Mouse (Mus musculus): ENCODE measurements at regions not wholly inside any gene's neighbourhood (a gene's known extent, or its start where the extent isn't known, plus 50 kb on each side); places are given as distances from the start of the nearest gene placed in this dataset.

DNA sequence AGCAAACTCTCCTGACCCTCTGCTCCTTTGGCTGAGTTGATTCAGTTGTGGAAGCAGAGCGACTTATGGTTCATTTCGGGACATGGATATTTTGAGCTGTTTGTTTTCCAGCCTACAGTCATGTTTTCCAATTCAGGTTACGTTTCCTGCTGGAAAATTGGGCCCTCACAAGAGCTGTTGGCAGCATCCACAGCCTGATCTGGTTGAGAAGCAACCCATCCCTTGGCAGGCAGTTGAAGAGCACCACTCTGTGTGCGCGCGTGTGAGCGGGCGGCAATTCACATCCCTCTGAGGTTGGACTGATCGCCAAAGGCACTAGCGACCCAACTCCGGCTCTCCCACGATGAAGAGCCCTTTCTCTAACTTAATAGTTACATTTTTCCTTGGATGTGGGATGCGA is 457.1 kb downstream of the Tmem38b start:
- no peak for DNase-seq (ENCODE audit: low read depth)

DNA sequence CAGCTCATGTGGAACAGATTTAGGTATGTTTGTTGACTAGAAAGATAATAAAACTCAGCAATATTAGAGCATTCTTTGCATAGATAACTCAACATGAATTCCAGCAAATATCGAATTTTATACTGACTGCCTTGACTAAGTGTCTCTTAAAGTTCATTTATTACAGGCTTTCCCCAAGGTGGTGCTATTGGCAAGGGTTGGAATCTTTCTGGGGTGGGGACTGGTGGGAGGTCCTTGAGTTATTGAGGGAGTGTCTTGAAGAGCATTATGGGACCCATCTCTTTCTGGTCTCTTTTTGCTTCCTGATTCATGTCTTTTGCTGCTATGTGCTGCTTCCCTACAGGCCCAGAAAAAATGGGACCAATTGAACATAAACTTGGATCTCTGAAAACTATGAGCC is 488.0 kb downstream of the Tmem38b start:
- peak; percentile 17 for DNase-seq (ENCODE audit: low read depth)

DNA sequence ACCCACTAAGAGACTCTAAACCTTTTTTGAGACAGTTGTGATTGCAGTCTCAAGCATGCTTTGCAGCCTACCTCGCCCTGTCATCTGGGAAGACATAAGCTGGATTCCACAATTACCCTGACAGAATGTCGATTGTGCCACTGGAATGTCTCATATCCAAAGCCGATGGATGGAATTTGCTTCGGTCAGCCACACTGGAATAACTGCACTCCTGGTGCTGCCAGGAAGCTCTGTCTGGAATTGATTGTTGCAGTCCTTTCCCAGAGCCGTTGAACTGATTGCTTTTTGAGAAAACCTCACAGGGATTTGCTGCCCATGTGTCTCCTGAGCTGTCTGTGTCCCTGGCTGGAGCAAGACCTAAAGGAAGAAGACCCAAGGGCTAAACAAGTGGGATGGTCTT is 499.0 kb downstream of the Tmem38b start:
- no peak for DNase-seq (ENCODE audit: low read depth)

DNA sequence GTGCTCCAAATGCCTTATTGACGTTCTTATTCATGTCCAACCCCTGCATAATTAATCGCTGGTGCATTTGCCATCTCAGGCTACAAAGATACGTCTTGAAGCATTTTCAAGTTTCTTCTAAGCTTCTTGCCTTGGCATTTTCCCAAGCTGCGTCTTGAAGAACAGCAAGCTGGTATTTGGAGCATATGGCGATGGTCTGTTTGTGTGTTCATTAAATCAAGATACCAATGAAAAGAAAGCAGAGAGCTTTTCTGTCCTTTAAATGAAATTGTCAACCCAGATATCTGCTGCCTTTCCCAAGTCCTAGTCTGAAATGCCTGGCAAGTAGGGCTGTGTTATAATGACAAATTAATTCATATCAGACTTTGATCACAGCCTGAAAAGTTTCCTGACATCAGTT is 502.4 kb downstream of the Tmem38b start:
- no peak for DNase-seq (ENCODE audit: low read depth)

DNA sequence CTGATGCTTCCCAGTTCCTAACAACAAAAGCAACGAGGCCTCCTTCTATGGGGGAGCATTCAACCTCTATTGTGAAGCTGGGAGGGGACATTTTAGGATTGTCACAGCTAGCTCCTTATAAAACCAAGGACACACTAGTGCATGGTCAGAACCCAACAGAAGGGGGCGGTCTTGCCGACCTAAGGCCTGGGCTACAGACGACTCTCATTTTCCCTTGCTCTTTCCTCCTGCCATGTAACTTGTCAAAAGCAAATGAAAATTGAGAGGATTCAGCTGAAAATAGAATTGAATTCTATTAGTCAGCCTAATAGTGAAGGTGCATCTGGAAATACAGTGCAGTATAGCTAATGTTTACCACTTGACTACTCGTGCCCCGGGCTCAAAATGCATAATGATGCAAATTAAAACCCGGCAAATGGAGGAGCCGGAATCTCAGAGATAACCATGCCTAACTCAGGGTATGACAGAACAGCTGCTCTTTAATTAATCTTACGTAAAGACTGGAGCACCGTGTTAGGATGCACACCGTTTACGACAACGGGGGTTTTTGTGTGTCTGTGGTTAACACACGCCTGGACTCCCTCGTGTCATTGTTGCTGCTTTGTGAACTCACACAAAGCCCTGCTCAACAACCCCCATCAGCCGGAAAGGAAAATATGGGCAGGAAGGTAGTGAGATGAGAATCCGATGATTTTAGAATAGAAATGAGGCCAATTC is 503.0 kb downstream of the Tmem38b start:
- no peak for DNase-seq (ENCODE audit: low read depth)

DNA sequence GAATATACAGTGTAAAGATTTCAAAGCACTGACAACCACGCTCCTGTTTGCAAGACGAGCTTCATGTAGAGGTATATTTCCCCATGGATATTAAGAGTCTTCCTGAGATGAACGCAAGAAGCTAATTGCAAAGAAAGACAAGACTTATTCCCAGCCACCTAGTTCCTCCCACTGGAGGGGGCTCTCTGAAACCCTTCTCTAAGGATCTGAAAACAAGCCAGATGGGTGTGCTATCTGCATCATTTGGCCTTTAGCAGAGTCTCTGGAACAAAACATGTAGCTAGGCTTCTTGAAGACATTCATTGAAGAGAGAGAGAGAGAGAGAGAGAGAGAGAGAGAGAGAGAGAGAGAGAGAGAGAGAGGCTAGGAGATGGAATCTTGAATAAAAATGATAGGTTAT is 504.8 kb downstream of the Tmem38b start:
- no peak for DNase-seq (ENCODE audit: low read depth)

DNA sequence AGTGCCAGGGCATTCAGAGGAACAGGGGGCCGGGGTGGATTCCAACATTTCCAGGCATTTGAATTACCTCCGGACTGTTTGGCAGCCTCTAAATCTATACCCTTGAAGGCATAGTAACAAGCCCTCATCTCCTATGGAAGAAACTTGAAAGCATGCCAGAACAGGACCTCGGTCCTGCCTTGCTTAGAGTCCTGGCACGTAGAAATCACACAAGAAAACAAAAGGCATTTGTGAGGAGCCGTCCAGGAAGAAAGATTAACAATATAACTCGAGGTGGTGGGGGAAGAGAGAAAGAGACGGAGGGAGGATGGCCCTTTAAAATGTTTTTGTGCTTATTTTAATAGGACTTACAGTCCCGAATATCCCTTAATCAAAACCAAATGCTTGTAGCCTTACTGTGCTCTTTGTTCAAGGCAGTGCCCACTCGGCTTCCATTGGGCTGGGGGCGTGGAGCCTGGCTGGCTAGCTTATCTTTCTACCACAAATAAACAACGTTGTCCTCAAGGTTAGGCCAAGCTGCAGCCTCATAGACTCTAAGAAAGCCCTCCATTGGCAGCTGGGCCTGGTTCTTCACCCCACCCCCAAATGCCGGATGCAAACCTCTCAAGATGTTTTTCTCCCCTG is 505.9 kb downstream of the Tmem38b start:
- DNase-seq (ENCODE audit: low read depth): no peak

DNA sequence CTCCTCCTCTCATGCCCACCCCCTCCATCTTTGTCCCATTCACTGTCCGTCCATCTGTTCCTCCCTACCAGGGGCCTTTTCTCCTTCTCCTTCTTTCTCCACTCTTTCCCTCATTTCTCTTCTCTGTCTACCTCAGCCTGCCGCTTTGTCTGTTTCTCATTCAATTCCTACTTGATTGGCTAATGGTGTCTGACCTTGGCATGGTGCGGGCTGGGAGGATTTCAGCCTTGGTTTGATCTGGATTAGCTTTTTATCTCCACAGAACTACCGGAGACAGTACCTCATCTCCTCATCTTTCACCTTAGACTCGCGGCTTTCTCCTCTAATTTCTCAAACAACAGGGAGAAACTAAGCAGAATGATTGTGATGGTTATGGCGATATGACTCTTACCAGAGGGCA is 506.4 kb downstream of the Tmem38b start:
- DNase-seq (ENCODE audit: low read depth): no peak

DNA sequence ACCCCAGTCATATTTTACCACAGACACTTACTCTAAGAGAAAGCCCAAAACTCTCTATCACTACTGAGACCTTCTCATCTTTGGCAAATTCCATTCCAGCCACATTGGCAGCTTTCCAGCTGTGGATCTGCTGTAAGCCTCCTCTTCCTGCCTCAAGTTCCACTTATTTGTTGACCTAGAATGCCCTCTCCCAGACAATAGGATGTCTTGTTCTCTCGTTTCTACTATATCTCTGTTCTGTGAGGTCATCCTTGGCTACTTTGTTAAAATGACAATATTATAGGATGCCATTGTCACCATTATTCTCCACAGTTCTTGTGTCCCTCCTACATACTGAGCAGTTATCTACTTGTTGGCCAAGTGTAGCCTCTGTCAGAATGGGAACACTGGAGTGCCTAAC is 512.7 kb downstream of the Tmem38b start:
- DNase-seq (ENCODE audit: low read depth): no peak

DNA sequence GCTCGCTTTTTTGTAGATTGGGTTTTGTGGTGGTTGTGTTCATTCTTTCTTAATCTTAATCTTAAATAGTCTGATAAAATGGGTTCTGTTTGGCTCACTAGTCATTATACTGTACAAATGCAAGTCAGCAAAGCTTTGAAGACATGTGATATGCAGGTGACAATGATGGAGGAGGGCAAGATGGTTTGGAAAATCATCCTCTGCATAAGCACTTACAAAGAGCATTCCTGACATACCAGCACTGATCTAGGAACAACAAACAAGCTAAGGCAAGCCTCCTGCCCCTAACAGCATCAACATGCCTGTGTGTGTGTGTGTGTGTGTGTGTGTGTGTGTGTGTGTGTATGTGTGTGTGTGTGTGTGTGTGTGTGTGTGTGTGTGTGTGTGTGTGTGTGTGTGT is 514.3 kb downstream of the Tmem38b start:
- DNase-seq (ENCODE audit: low read depth): no peak

DNA sequence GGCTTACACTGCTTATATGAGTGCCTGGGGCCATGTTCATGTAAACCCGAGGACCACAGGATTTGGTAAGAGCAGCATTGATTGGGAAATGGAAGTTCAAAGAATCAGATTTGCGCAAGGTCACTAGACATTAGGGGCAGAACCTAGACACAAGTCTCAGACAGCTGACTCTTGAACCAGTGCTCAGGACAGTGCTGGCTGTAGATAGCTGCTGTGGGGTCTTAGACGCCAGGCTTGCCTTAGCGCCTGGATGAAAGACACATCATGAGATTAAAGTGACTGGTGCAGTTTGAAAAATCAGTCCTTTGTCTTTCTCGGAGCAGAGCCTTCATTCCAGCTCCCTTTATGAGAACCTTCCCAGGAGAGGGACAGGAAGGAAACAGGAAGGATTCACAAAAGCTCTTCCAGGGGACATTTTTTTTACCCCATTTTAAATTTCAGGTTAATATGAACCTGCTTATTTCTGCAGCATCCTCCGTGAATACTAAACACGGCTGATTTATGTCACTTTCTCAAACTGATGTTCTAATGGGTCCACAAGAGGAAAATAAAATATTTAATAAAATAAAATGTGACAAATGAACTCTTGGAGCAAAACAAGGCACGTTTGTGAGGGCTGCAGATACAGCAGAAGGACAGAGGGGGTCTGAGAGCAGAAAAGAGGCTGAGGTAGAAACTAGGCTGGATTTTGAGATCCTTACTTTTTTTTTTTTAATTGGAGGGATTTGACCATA is 528.0 kb downstream of the Tmem38b start:
- DNase-seq (ENCODE audit: low read depth): no peak

DNA sequence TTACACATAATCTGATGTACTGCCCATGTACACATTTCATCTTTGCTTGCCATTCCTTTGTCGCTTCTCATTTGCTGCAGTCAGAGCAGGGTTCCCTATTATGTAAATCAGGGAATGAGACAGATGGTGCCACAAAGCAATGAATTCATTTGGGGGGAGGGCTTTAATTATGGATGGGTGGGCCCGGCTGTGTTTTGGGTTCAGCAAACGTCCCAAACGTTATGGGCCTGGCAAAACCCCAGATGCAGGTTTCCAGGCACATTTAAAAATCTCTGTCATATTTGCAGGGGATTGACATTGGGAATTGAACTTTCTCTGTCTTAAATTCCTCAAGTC is 528.5 kb downstream of the Tmem38b start:
- DNase-seq (ENCODE audit: low read depth): no peak

DNA sequence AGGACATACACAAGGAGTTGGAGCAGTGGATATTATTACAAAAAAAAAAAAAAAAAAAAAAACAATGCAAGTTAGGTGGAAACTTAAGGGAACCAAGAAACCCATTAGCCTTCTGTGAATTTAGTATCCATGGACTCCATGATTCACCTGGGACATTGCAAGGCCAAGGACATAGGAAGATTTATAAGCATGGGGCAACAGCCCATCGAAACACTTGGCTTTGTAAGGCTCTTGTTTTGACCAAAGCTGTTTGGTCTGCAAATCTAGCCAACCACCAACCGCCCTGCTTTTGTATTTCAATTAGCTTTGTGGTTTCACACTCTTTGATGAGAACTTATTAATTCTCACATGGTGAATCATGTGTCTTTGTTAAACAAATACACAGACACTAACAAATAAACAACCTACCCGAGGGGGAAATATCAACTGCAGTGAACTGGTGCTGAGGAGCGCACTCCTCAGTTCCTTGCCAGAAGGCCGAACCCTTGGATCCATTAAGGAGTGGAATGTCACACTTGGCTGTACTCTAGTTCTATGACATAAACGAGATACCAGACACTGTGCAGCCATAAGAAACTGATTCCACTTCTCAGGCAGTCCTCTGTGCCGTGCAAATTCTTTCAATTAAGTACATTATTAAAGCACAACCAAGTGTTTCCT is 529.7 kb downstream of the Tmem38b start:
- no peak for DNase-seq (ENCODE audit: low read depth)

DNA sequence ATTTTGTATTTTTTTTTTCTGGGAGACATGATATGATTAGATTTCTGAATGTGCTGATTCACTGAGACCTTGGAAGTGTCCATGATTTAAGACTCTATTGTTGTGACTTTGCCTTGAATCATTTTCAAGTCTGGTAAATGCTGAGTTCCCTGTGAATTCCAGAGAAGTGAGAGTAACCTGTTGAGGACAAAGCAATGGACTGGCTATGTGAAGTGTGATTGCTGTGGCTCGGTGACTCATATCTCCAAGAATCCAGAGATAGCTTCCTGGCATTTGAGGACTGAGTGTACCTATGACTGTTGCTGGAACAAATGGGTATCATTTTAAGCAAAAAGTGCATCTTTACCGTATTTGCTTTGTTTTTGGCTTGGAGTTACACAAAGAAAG is 530.2 kb downstream of the Tmem38b start:
- no peak for DNase-seq (ENCODE audit: low read depth)

DNA sequence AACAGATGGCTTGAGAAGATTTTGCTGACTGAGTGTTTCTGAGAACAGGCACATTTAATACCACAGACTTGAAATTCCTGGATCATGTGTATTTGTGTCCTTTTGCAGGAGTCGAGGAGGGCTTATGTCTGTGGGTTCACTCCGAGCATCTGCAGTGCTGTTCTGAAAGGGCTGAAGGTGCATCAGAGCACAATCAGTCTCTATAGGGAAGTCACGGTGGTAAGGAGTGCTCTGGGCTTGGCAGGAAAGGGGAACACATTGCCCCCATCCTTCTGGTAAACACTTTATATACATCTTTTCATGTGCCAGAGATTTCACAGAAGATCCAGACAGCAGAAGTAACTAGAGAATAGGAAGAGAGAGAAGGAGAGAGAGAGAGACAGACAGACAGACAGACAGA is 545.1 kb downstream of the Tmem38b start:
- DNase-seq (ENCODE audit: low read depth): no peak

DNA sequence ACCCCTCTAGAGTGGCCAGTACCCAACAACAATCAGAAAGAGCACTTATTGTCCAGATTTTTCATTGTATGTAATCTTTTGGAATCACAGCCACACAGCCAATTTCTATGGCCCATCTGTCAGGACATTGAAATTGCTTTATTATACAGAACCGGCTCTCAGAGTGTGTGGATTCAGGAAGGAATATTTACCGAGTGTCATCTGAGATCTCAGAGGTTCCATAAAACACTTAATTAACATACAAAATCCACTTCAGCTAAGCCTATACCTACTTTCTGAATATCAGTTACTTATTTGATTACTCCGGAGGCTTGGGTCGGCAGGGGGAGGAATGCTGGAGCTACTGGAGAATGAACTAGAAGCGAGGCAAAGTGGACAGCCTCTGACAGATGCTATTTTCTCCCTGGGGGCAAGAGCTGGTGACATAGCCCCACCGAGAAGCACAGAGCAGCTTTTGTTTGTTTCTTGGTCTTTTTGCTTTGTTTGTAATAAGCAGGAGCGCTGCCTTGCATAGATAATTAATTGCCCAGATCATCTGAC is 545.6 kb downstream of the Tmem38b start:
- DNase-seq (ENCODE audit: low read depth): no peak

DNA sequence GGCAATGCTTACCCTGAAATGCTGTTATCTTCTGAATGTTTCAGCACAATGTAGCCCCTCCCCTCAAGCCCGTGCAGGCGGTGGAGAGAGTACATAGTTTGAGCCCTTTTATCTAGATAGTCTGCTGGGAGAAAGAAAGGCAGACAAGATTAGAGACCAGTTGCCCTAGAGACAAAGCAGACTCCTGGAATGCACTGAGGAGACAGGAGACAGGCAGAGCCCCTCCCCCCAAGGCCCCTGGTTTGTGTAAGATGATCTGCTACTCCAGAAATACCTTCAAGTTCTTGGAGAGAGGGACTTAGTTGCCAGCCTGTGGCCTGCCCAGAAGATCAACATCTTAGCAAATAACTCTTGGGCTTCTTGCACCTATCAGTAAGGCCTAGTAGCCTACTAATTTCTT is 547.8 kb downstream of the Tmem38b start:
- no peak for DNase-seq (ENCODE audit: low read depth)

DNA sequence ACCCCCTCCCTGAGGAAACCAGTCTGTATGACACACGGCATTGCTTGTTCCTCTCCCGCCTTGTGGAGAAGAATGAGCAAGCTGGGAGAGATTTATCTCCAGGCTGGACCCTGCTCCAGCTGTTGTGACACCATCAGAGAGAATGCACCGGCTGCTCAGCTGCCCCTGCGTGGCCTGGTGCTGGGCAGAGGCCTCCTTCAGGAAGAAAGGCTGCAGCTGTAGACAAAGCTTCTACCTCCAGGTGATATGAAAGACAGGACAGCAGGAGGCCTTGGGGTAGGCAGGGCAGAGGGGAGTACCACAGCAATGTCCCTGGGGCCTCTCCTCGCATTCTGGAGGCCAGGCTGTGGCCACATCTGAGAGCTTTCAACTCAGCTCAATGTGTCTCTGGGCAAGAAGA is 548.6 kb downstream of the Tmem38b start:
- no peak for DNase-seq (ENCODE audit: low read depth)

DNA sequence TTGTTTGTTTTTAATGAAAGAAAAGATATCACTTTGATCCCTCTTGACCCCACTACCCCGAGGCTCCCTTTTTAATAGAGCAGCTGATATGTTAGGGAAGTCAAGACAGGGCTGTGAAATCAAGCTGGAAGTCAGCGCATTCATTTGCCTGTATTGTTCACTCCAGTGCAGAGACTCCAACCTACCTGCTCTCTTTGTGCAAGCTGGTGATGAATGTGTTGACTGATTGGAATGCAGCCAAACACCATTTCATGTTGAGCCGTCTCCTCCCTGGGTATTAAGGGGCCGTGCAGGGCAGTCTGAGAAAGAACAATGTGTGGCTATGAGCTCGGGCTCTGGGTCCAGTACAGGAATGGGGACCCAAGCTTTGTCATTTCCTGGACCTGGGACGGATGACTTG is 557.4 kb upstream of the Zfp462 start:
- DNase-seq (ENCODE audit: low read depth): no peak

DNA sequence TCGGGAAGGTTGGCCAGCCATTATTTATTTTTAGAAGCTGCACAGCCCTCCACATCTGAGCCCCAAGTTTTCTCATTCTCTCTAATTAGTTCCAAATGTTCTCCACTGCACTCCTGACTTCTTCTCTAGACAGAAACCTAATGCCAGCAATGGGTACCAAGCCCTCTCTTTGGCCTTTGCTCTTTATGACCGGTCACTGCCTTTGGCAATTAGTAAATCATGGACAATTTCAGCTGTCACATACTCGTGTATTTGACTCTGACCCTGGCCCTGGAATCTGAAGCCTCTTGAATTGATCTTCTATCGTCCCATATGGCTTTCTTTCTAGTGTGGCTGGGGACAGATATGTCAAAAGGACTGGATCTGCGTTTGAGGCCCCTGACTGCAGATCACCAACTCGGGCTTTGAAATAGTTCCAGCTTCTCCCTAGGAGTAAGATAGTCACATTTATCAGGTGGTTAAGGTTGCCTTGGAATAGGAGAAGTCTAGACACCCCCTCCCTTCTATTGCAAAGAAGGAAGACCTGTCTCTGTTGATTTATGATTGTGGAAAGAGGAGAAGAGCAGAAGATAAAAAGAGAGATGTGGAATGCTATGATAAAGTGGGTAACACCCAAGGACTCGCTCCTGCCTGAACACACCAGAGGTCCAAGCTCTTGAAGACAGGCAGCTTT is 553.2 kb upstream of the Zfp462 start:
- DNase-seq (ENCODE audit: low read depth): no peak

DNA sequence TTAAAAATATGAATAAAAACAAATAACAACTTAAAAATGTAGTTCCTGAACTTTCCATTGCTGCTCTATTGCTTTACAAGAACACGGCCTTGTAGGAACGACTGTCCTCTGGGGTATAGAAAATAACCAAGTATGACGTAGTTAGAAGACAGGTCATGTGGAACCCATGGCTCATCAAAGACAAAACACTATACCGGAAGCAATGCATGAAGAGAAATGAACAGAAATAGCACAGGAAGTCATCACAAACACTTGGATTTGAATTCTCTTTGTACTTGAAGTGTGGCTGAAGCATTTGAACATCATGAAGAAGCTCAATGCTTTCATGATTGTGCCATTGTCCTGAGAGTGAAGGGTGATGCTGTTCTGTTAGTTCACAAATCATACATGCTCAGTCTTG is 538.7 kb upstream of the Zfp462 start:
- DNase-seq (ENCODE audit: low read depth): no peak

DNA sequence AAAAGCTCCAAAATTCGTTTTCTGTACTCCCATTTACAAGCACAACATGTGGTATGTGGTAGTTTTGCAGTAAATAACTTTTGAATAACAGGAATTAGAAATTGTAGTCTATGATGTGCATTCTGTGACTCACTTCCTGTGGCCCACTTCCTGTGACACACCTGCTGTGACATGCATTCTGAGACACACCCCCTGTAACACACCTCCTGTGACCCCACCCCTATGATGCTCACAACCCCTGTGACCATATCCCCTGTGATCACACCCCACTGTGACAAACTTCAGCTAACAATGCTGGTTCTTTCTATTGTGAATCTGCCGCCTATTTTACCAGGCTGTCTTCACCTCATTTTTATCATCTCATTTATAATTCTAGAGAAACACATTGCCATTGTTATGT is 536.9 kb upstream of the Zfp462 start:
- peak; percentile 5 for DNase-seq (ENCODE audit: low read depth)

Measured in 416B (cell line).